Mouse (Mus musculus): ENCODE measurements around the gene Dlg4. TPM values are rescaled to one million over a fixed set of nuclear protein-coding genes. Genes with fewer than 3 reads are reported as not detected.
"Not testable (repeated sequence)": the region's sequence is repeated elsewhere in the genome, so short reads cannot be mapped to it uniquely, and the experiment has no call there.

The Dlg4 gene
- polyA plus RNA-seq, 1 experiment, result 8.3 TPM

- DNase-seq, result no peak
- no peaks in the 10 kb centered on the region for H3K4me1 ChIP-seq (ENCODE audit: control insufficient read depth, insufficient read depth, low read length)
- H3K27me3 ChIP-seq (replicated peaks; ENCODE audit: control insufficient read depth, insufficient read depth, low read length), result no peaks in the 10 kb centered on the region
- H3K27ac ChIP-seq (ENCODE audit: insufficient read depth, low read depth, low read length), result no peak overlapping the region
- no peak overlapping the region for H3K4me3 ChIP-seq (ENCODE audit: insufficient read depth, low read depth, low read length)
- TF ChIP-seq CTCF (conservative IDR thresholded peaks at IDR 0.05; ENCODE audit: insufficient read depth, insufficient read length, low read depth, low read length) (no peak), POLR2A (IDR thresholded peaks at IDR 0.05; ENCODE audit: low read depth, low read length) (no peak)
- WGBS, result 60% methylated on average over 6 of the region's 6 CpGs
- H3K36me3 ChIP-seq (ENCODE audit: control insufficient read depth, insufficient read depth, low read length), result no peaks in the 10 kb centered on the region
These were observed 43.2 kb downstream of the Dlg4 start for GRCm38 (mm10) chr11:70059930-70060329.

GRCm38 (mm10) chr11:70063053-70063452 is 46.3 kb downstream of the Dlg4 start:
- no peaks in the 10 kb centered on the region; the same call in 1 of the 2 replicates for H3K4me1 ChIP-seq (ENCODE audit: control insufficient read depth, insufficient read depth, low read length)
- no peaks in the 10 kb centered on the region for H3K36me3 ChIP-seq (ENCODE audit: control insufficient read depth, insufficient read depth, low read length)
- no peak overlapping the region for H3K4me3 ChIP-seq (ENCODE audit: insufficient read depth, low read depth, low read length)
- H3K27ac ChIP-seq (ENCODE audit: insufficient read depth, low read depth, low read length), result no peak overlapping the region
- TF ChIP-seq POLR2A (IDR thresholded peaks at IDR 0.05; ENCODE audit: low read depth, low read length), result no peak
- TF ChIP-seq CTCF (conservative IDR thresholded peaks at IDR 0.05; ENCODE audit: insufficient read depth, insufficient read length, low read depth, low read length), result no peak
- no peak for DNase-seq
- H3K27me3 ChIP-seq (replicated peaks; ENCODE audit: control insufficient read depth, insufficient read depth, low read length), result no peaks in the 10 kb centered on the region
- 69% methylated on average over 3 of the region's 3 CpGs for WGBS

GRCm38 (mm10) chr11:70066701-70067100 is 50.0 kb downstream of the Dlg4 start:
- WGBS, result 53% methylated on average over 4 of the region's 4 CpGs
- DNase-seq, result no peak
- no peak for TF ChIP-seq POLR2A (IDR thresholded peaks at IDR 0.05; ENCODE audit: low read depth, low read length)
- TF ChIP-seq CTCF (conservative IDR thresholded peaks at IDR 0.05; ENCODE audit: insufficient read depth, insufficient read length, low read depth, low read length), result no peak

GRCm38 (mm10) chr11:70068245-70068644 is 51.5 kb downstream of the Dlg4 start:
- no peak for DNase-seq
- WGBS, result 63% methylated on average over 3 of the region's 3 CpGs
- Histone ChIP-seq H3K4me1 (ENCODE audit: control insufficient read depth, insufficient read depth, low read length) (no peaks in the 10 kb centered on the region; the same call in 1 of the 2 replicates), H3K27me3 (replicated peaks; ENCODE audit: control insufficient read depth, insufficient read depth, low read length) (no peaks in the 10 kb centered on the region), H3K36me3 (ENCODE audit: control insufficient read depth, insufficient read depth, low read length) (no peaks in the 10 kb centered on the region), H3K4me3 (ENCODE audit: insufficient read depth, low read depth, low read length) (no peak overlapping the region), H3K27ac (ENCODE audit: insufficient read depth, low read depth, low read length) (no peak overlapping the region)
- TF ChIP-seq POLR2A (IDR thresholded peaks at IDR 0.05; ENCODE audit: low read depth, low read length) (no peak), CTCF (conservative IDR thresholded peaks at IDR 0.05; ENCODE audit: insufficient read depth, insufficient read length, low read depth, low read length) (no peak)

More at GRCm38 (mm10) chr11:70066701-70067100, 50.0 kb downstream of the Dlg4 start:
- Histone ChIP-seq H3K4me1 (ENCODE audit: control insufficient read depth, insufficient read depth, low read length) (no peaks in the 10 kb centered on the region; the same call in 1 of the 2 replicates), H3K27ac (ENCODE audit: insufficient read depth, low read depth, low read length) (no peak overlapping the region), H3K4me3 (ENCODE audit: insufficient read depth, low read depth, low read length) (no peak overlapping the region), H3K27me3 (replicated peaks; ENCODE audit: control insufficient read depth, insufficient read depth, low read length) (no peaks in the 10 kb centered on the region), H3K36me3 (ENCODE audit: control insufficient read depth, insufficient read depth, low read length) (no peaks in the 10 kb centered on the region)

- 39% methylated on average over 6 of the region's 6 CpGs for WGBS
- DNase-seq, result peak; percentile 33
- peak overlapping the region; percentile 33; the same call in 1 of the 2 replicates for H3K27ac ChIP-seq (ENCODE audit: insufficient read depth, low read depth, low read length)
These were observed 53.3 kb downstream of the Dlg4 start for GRCm38 (mm10) chr11:70070057-70070456.

GRCm38 (mm10) chr11:70070603-70071002 is 53.9 kb downstream of the Dlg4 start:
- not testable (repeated sequence) for H3K36me3 ChIP-seq (ENCODE audit: control insufficient read depth, insufficient read depth, low read length); H3K27ac ChIP-seq (ENCODE audit: insufficient read depth, low read depth, low read length); H3K4me1 ChIP-seq (ENCODE audit: control insufficient read depth, insufficient read depth, low read length); H3K27me3 ChIP-seq (replicated peaks; ENCODE audit: control insufficient read depth, insufficient read depth, low read length); DNase-seq; H3K4me3 ChIP-seq (ENCODE audit: insufficient read depth, low read depth, low read length)
- WGBS, result 58% methylated on average over 3 of the region's 3 CpGs

More at GRCm38 (mm10) chr11:70070057-70070456, 53.3 kb downstream of the Dlg4 start:
- no peaks in the 10 kb centered on the region for H3K27me3 ChIP-seq (replicated peaks; ENCODE audit: control insufficient read depth, insufficient read depth, low read length)
- H3K36me3 ChIP-seq (ENCODE audit: control insufficient read depth, insufficient read depth, low read length), result no peaks in the 10 kb centered on the region
- TF ChIP-seq POLR2A (IDR thresholded peaks at IDR 0.05; ENCODE audit: low read depth, low read length) (no peak), CTCF (conservative IDR thresholded peaks at IDR 0.05; ENCODE audit: insufficient read depth, insufficient read length, low read depth, low read length) (no peak)
- no peaks in the 10 kb centered on the region; the same call in 1 of the 2 replicates for H3K4me1 ChIP-seq (ENCODE audit: control insufficient read depth, insufficient read depth, low read length)
- H3K4me3 ChIP-seq (ENCODE audit: insufficient read depth, low read depth, low read length), result no peak overlapping the region

- Histone ChIP-seq H3K27ac (ENCODE audit: insufficient read depth, low read depth, low read length) (no peak overlapping the region), H3K4me1 (ENCODE audit: control insufficient read depth, insufficient read depth, low read length) (no peaks in the 10 kb centered on the region), H3K27me3 (replicated peaks; ENCODE audit: control insufficient read depth, insufficient read depth, low read length) (no peaks in the 10 kb centered on the region), H3K4me3 (ENCODE audit: insufficient read depth, low read depth, low read length) (no peak overlapping the region), H3K36me3 (ENCODE audit: control insufficient read depth, insufficient read depth, low read length) (no peaks in the 10 kb centered on the region)
- peak; percentile 81 for DNase-seq
- 21% methylated on average over 17 of the region's 17 CpGs for WGBS
- TF ChIP-seq CTCF (conservative IDR thresholded peaks at IDR 0.05; ENCODE audit: insufficient read depth, insufficient read length, low read depth, low read length) (peak; percentile 97), POLR2A (IDR thresholded peaks at IDR 0.05; ENCODE audit: low read depth, low read length) (no peak)
These were observed 57.8 kb downstream of the Dlg4 start for GRCm38 (mm10) chr11:70074379-70075071.
